Mouse (Mus musculus) heart, embryonic 12.5 days (tissue): ENCODE results near the gene Gpc6. TPM values are rescaled to one million over a fixed set of nuclear protein-coding genes. Genes with fewer than 3 reads are reported as not detected.
A peak's percentile ranks its signal among the peaks of the same experiment; 100 is the strongest.

Source experiments
- ATAC-seq: fragments of 200-750 bp; cut with Nextera tagmentation; 2 replicates; pipeline ENCODE4 v1.8.0; 2017; ENCODE audit warnings: moderate TSS enrichment, moderate library complexity; ENCODE audit not compliant: insufficient number of reproducible peaks, low FRiP score
- H3K27ac ChIP-seq: fragments of 300-500 bp; sonication (generic); 2 replicates; pipeline ENCODE4 v1.5.1; 2016; ENCODE audit warnings: mild to moderate bottlenecking, moderate library complexity; ENCODE audit not compliant: poor library complexity, severe bottlenecking
- H3K27me3 ChIP-seq: fragments of 300-500 bp; sonication (generic); replicated peaks from 2 replicates; pipeline ENCODE4 v1.6.1; 2016; ENCODE audit warnings: mild to moderate bottlenecking, moderate library complexity
- H3K36me3 ChIP-seq: fragments of 300-500 bp; sonication (generic); 2 replicates; pipeline ENCODE4 v1.6.1; 2016; ENCODE audit warnings: mild to moderate bottlenecking, moderate library complexity
- H3K4me1 ChIP-seq: fragments of 300-500 bp; sonication (generic); replicated peaks from 2 replicates; pipeline ENCODE4 v1.6.1; 2016; ENCODE audit warnings: mild to moderate bottlenecking
- H3K4me2 ChIP-seq: fragments of 300-500 bp; sonication (generic); 2 replicates; pipeline ENCODE4 v1.6.1; 2016; ENCODE audit warnings: mild to moderate bottlenecking, moderate library complexity
- H3K4me3 ChIP-seq: fragments of 300-500 bp; sonication (generic); 2 replicates; pipeline ENCODE4 v1.5.1; 2016; ENCODE audit warnings: mild to moderate bottlenecking
- H3K9ac ChIP-seq: fragments of 300-500 bp; sonication (generic); 2 replicates; pipeline ENCODE4 v1.6.1; 2016; ENCODE audit warnings: mild to moderate bottlenecking, moderate library complexity
- H3K9me3 ChIP-seq: fragments of 300-500 bp; sonication (generic); replicated peaks from 2 replicates; pipeline ENCODE4 v1.6.1; 2016; ENCODE audit warnings: mild to moderate bottlenecking, moderate library complexity
- WGBS: fragments of 180-500 bp; shearing (Covaris S2); methylation state at CpG from one replicate; pipeline ENCODE4 v1.1.7; 2016; 5-methylcytosine and 5-hydroxymethylcytosine counted together
- polyA plus RNA-seq: library from polyadenylated mRNA; unstranded; fragments of >200 nt; fragmentation: Nextera tagmentation; extraction: Ambion mirVana; gene quantifications from 2 replicates; pipeline ENCODE4 v1.2.1, GENCODE M21; 2016

The Gpc6 gene
- polyA plus RNA-seq, 1 experiment from 2014 or later: 15.9 TPM

GRCm38 (mm10) chr14:117892026-117892425 lies 966.9 kb downstream of the Gpc6 start:
- no peak overlapping the region for H3K27ac ChIP-seq
- 71% methylated on average over 4 of the region's 4 CpGs for WGBS
- ATAC-seq: no peak

GRCm38 (mm10) chr14:117894869-117895538 lies 969.9 kb downstream of the Gpc6 start:
- ATAC-seq: no peak
- no peaks in the 10 kb centered on the region for H3K36me3 ChIP-seq
- no peak overlapping the region for H3K4me2 ChIP-seq
- no peak overlapping the region for H3K4me3 ChIP-seq
- WGBS: 79% methylated on average over 10 of the region's 10 CpGs
- no peaks in the 10 kb centered on the region for H3K9me3 ChIP-seq
- H3K27me3 ChIP-seq: peaks cover 32% of the 10 kb centered on the region
- H3K27ac ChIP-seq: no peak overlapping the region
- no peak overlapping the region for H3K9ac ChIP-seq
- no peaks in the 10 kb centered on the region; the same call in 1 of the 2 replicates for H3K4me1 ChIP-seq

More at GRCm38 (mm10) chr14:117892026-117892425, 966.9 kb downstream of the Gpc6 start:
- no peak overlapping the region for H3K4me3 ChIP-seq
- no peaks in the 10 kb centered on the region; the same call in 1 of the 2 replicates for H3K4me1 ChIP-seq
- H3K27me3 ChIP-seq: peaks cover 17% of the 10 kb centered on the region
- no peaks in the 10 kb centered on the region for H3K9me3 ChIP-seq
- no peaks in the 10 kb centered on the region for H3K36me3 ChIP-seq
- no peak overlapping the region for H3K9ac ChIP-seq
- H3K4me2 ChIP-seq: no peak overlapping the region

GRCm38 (mm10) chr14:117895539-117895912 lies 970.4 kb downstream of the Gpc6 start:
- ATAC-seq: no peak
- H3K27me3 ChIP-seq: peaks cover 34% of the 10 kb centered on the region
- H3K27ac ChIP-seq: no peak overlapping the region
- H3K9me3 ChIP-seq: no peaks in the 10 kb centered on the region
- H3K4me2 ChIP-seq: no peak overlapping the region
- H3K4me3 ChIP-seq: no peak overlapping the region
- H3K36me3 ChIP-seq: no peaks in the 10 kb centered on the region
- H3K4me1 ChIP-seq: no peaks in the 10 kb centered on the region; the same call in 1 of the 2 replicates
- H3K9ac ChIP-seq: no peak overlapping the region
- 74% methylated on average over 16 of the region's 16 CpGs for WGBS

- 62% methylated on average over 9 of the region's 9 CpGs for WGBS
- no peak overlapping the region for H3K4me3 ChIP-seq
- no peak for ATAC-seq
- H3K36me3 ChIP-seq: no peaks in the 10 kb centered on the region
- H3K27ac ChIP-seq: no peak overlapping the region
- peaks cover 14% of the 10 kb centered on the region for H3K4me1 ChIP-seq
- peaks cover 24% of the 10 kb centered on the region for H3K27me3 ChIP-seq
- H3K9ac ChIP-seq: no peak overlapping the region
- H3K9me3 ChIP-seq: no peaks in the 10 kb centered on the region
- no peak overlapping the region for H3K4me2 ChIP-seq
Measured at GRCm38 (mm10) chr14:117904300-117904699, 979.2 kb downstream of the Gpc6 start.

- Histone ChIP-seq H3K4me1 (peaks cover 24% of the 10 kb centered on the region), H3K4me3 (no peak overlapping the region), H3K9ac (no peak overlapping the region), H3K27me3 (peaks cover 26% of the 10 kb centered on the region), H3K36me3 (no peaks in the 10 kb centered on the region), H3K4me2 (no peak overlapping the region; the same call in 1 of the 2 replicates), H3K27ac (no peak overlapping the region), H3K9me3 (no peaks in the 10 kb centered on the region)
- WGBS: 65% methylated on average over 10 of the region's 10 CpGs
- ATAC-seq: no peak
Measured at GRCm38 (mm10) chr14:117905701-117906100, 980.6 kb downstream of the Gpc6 start.

- Histone ChIP-seq H3K9me3 (no peaks in the 10 kb centered on the region), H3K27ac (no peak overlapping the region), H3K4me1 (peaks cover 24% of the 10 kb centered on the region), H3K36me3 (no peaks in the 10 kb centered on the region), H3K9ac (no peak overlapping the region), H3K27me3 (peaks cover 31% of the 10 kb centered on the region), H3K4me3 (no peak overlapping the region), H3K4me2 (no peak overlapping the region; the same call in 1 of the 2 replicates)
- no peak for ATAC-seq
- WGBS: 55% methylated on average over 5 of the region's 5 CpGs
Measured at GRCm38 (mm10) chr14:117906361-117906760, 981.2 kb downstream of the Gpc6 start.

GRCm38 (mm10) chr14:117908231-117908920 lies 983.3 kb downstream of the Gpc6 start:
- Histone ChIP-seq H3K4me2 (no peak overlapping the region), H3K27me3 (peaks cover 27% of the 10 kb centered on the region), H3K4me3 (no peak overlapping the region), H3K9me3 (no peaks in the 10 kb centered on the region), H3K27ac (no peak overlapping the region), H3K36me3 (no peaks in the 10 kb centered on the region), H3K9ac (no peak overlapping the region), H3K4me1 (peaks cover 22% of the 10 kb centered on the region)
- peak; percentile 23; the same call in 1 of the 2 replicates for ATAC-seq
- WGBS: 62% methylated on average over 8 of the region's 8 CpGs

GRCm38 (mm10) chr14:117909046-117909445 lies 983.9 kb downstream of the Gpc6 start:
- Histone ChIP-seq H3K9me3 (no peaks in the 10 kb centered on the region), H3K4me3 (no peak overlapping the region), H3K27ac (no peak overlapping the region), H3K36me3 (no peaks in the 10 kb centered on the region), H3K9ac (no peak overlapping the region), H3K4me2 (no peak overlapping the region), H3K4me1 (peaks cover 15% of the 10 kb centered on the region; the same call in 1 of the 2 replicates), H3K27me3 (peaks cover 34% of the 10 kb centered on the region)
- ATAC-seq: no peak
- WGBS: 78% methylated on average over 4 of the region's 4 CpGs

- H3K4me1 ChIP-seq: peaks cover 11% of the 10 kb centered on the region; the same call in 1 of the 2 replicates
- H3K27me3 ChIP-seq: peaks cover 38% of the 10 kb centered on the region
- no peak overlapping the region for H3K27ac ChIP-seq
- H3K4me3 ChIP-seq: no peak overlapping the region
- H3K9ac ChIP-seq: 0 out of 2 replicates have a peak overlapping the region, but pooled peaks have one; percentile 18
- no peak overlapping the region for H3K4me2 ChIP-seq
- no peak for ATAC-seq
- H3K36me3 ChIP-seq: no peaks in the 10 kb centered on the region
- H3K9me3 ChIP-seq: no peaks in the 10 kb centered on the region
- WGBS: 21% methylated on average over 7 of the region's 7 CpGs
Measured at GRCm38 (mm10) chr14:117910323-117910722, 985.2 kb downstream of the Gpc6 start.

GRCm38 (mm10) chr14:117912624-117913270 lies 987.6 kb downstream of the Gpc6 start:
- WGBS: 76% methylated on average over 10 of the region's 10 CpGs
- Histone ChIP-seq H3K9me3 (no peaks in the 10 kb centered on the region), H3K4me1 (peaks cover 11% of the 10 kb centered on the region; the same call in 1 of the 2 replicates), H3K27me3 (peaks cover 38% of the 10 kb centered on the region), H3K4me2 (no peak overlapping the region), H3K9ac (no peak overlapping the region), H3K36me3 (no peaks in the 10 kb centered on the region), H3K27ac (no peak overlapping the region), H3K4me3 (no peak overlapping the region)
- ATAC-seq: no peak

GRCm38 (mm10) chr14:117916577-117916976 lies 991.5 kb downstream of the Gpc6 start:
- Histone ChIP-seq H3K36me3 (no peaks in the 10 kb centered on the region), H3K27me3 (peaks cover 36% of the 10 kb centered on the region), H3K27ac (no peak overlapping the region), H3K9me3 (no peaks in the 10 kb centered on the region), H3K4me1 (no peaks in the 10 kb centered on the region), H3K4me2 (no peak overlapping the region), H3K9ac (no peak overlapping the region), H3K4me3 (no peak overlapping the region)
- ATAC-seq: no peak
- 82% methylated on average over 8 of the region's 8 CpGs for WGBS
